Mouse (Mus musculus): Measurements from ENCODE around the gene Galnt14. TPM values are rescaled to one million over a fixed set of nuclear protein-coding genes. Genes with fewer than 3 reads are reported as not detected.

Galnt14 gene
- total RNA-seq, 2 experiments from 2014 or later = 1.1 to 1.7 TPM

DNA sequence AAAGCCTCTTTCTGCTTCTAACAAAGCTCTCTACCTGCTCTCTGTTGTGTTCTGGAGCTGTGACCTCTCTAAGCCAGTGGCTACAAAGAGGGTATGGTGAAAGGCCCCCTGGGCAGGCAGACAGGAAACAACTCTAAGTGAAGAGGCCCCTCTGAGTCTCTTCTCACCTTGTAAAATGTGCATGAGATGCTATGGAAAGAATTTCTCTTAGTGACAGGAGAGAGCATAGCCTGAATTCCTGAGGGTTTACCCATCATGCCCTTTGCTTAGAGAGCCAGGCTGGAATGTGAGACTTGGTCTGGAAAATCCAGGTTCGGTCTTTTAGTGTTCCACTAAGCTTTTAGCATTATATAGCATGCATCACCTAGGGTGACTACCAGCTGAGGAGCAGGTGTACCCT lies 136.1 kb downstream of the Galnt14 start:
- no peak for DNase-seq (ENCODE audit: low spot score in 2 of 2)

GRCm38 (mm10) chr17:73572881-73573280 lies 137.4 kb downstream of the Galnt14 start:
- no peak for DNase-seq (ENCODE audit: low spot score in 2 of 2)

GRCm38 (mm10) chr17:73572440-73572839 lies 137.8 kb downstream of the Galnt14 start:
- peak; percentile 75 for DNase-seq (ENCODE audit: low spot score in 2 of 2)

DNA sequence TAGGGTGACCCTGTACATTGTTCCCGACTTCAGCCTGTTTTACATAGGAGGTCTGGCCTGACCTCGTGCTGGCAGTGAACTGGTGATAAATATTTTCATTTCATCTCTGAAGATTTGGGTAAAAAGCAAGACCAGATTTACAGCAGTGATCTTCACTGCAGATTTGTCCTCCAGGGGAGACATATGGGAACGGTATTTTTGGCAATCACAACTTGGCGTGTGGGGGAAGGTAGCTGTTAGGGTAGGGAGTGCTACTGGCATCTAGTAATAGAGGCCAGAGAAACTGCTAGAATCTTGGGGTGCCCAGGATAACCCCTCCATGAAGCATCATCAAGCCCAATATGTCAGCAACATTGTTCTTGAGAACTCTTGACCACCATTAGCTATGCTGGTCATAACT lies 138.3 kb downstream of the Galnt14 start:
- no peak for DNase-seq (ENCODE audit: low spot score in 2 of 2)

DNA sequence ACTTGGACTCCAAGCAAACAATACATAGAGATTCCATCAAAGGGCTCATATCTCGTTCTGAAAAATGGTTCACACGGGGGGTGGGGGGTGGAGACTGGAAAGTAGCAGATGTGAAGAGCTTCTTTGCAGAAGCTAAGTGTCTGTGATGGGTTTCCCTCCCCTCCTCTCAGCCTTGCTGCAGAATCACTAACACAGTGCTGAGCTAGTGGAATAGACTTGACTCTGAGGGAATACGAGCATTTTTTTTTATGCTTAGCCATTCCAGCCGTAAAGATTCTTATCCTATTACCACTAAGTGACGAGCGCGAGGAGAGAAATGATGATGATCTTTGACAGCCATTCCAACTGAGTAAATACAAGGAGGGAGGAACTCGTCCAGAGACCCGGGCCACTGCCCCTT lies 142.0 kb downstream of the Galnt14 start:
- no peak for DNase-seq (ENCODE audit: low spot score in 2 of 2)

DNA sequence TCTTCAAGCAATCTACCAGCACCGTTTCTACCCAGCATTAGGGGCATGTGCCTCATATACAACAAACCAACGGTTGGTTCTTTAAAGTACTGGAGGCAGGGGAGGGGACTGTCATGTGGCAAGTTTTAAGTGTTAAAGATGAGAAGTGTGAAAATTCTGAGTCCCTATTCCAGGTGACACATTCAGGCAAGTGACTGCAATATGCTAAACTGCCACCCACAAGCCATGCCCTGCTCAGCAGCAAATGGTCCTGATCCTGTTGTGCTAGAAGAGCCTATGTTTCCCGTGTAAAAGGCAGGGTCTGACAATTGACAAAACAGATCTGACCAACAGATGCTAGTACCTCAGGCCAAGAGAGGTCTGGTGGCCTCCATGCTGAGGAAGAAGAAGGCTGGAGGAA lies 149.1 kb downstream of the Galnt14 start:
- no peak for DNase-seq (ENCODE audit: low spot score in 2 of 2)

DNA sequence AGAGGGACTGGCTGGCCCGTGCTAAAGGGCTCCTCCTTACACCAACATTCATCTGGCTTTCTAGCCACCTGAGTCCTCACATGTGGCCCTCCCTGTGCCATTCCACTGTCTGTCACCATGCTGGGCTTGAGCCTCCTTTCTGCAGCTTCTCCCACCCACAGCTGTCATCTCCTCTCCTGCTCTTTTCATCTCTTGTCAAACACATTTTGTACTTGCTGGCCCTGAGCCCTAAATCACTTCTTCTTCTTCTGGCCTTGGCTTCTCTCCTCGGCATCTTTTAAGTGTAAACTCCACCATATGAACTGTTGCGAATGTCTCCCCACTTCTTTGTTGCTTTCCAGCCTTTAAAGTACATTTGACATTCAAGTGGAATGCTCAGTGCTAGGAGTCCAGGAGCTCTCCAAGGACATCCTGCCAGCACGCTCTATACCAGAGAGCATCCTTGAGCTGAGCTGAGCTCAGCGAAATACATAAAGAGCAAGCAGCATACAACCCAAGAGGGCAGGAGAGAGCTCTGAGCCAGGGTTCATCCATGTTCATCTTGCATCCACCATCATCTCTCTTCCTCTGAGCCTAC lies 150.0 kb downstream of the Galnt14 start:
- no peak for DNase-seq (ENCODE audit: low spot score in 2 of 2)

DNA sequence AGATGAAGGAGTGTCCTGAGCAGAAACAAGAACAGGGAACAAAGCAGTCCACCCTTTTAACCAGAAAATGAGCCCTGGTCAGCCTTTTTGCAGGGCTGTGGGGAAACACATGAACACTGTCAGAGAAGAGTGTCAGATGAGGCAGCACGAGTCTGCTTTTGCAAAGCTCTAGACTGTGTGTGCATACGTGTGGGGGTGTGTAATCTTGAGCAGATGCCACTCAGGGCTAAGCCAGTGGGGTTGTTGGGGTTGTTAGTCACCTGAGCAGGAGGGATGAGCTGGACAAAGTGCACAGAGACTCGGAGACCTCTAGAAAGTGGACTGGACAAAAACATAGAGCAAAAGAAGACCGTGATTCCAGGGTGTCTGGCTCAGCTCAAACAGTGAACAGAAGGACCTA lies 150.8 kb downstream of the Galnt14 start:
- no peak for DNase-seq (ENCODE audit: low spot score in 2 of 2)

GRCm38 (mm10) chr17:73557101-73557500 lies 153.2 kb downstream of the Galnt14 start:
- DNase-seq (ENCODE audit: low spot score in 2 of 2) = no peak

DNA sequence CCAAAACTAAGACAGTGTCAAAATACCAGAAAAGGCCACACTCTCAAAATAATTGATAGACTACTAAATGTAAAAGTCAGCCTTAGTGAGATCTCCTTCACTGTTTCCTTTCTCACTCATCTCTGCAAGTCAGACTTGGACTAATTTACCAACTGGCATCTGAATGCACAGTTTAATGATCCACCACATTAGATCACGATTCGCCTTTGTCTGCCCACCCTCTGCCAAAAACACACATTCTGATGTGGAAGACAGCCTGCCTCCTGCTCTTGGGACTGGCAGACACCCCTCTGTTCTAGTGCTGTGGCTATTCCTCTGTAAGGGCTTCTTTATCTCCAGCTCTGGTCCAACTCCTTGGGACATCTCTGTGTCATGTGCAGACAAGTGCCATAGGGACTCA lies 153.8 kb downstream of the Galnt14 start:
- no peak for DNase-seq (ENCODE audit: low spot score in 2 of 2)

- DNase-seq (ENCODE audit: low spot score in 2 of 2) = no peak
Observed at GRCm38 (mm10) chr17:73554668-73555067, 155.6 kb downstream of the Galnt14 start.

DNA sequence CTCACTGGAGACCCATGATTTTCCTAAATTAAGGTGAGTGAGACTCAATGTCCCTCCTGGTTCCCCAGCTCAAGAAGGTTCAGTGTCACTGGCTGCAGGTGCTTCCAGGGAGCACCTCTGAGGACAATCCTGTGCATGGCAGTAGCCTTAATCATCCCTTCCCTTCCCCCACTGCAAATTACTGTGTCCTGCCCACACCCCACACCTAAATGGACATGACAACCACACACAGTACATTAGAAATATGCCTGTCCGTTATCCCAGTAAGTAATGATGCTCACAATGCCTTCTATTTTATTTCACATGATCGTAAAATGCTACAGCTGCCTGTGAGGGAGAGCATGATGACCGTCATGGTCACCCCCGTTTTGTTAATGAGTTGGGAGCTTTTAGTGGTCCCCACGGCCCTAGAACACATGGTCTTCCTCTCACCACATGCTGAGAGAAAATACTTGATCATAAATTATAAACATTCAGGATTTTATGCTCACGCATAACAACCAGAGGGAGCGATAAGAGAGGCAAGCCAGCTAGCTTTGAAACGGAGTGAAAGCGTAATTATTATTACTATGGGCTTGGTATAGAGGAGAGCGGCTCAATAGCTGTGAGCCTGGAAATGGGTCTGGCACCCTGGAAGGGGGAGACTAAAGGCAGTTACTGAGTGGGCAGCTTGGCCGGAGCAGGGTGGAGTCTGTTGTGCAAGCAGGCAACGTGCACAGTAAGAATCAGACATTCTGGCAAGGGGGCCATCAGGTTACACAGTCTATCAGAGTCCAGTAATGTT lies 161.3 kb downstream of the Galnt14 start:
- no peak for DNase-seq (ENCODE audit: low spot score in 2 of 2)

- no peak for DNase-seq (ENCODE audit: low spot score in 2 of 2)
Observed at GRCm38 (mm10) chr17:73548119-73548518, 162.1 kb downstream of the Galnt14 start.

DNA sequence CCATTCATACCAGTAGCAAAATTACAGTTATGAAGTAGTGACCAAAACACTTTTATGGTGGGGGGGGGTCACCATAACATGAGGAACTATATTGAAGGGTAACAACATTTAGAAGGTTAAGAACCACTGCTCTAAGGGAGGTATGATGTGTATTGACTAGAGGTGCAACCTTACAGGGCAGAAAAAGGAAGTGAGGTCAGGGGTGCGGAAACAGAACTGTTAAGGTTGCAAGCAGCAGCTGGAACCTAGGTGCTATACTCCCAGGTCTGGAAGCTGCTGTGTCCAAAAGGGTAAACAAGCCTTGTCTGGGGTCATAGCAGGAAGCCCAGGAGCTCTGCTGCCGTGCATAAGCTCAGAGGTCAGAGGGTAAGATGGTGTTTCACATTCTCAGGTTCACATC lies 162.8 kb downstream of the Galnt14 start:
- no peak for DNase-seq (ENCODE audit: low spot score in 2 of 2)

DNA sequence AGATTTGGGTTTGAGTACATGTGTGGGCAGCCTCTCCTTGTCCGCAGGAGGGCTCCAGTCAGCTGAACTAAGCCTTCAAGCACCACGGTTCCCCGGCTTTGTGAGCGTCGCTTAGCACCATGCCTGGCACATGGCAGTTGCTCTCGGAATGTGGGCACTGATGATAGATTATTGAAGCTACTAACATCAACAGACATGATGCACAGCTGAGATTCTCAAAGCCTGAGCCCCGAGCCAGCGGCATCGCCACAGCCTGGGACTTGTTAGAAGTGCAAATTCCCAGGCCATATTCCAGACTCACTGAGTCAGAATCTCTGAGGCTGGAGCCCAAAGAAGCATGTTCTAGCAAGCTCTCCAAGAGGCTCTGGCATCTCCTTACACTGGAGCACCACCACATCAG lies 168.3 kb downstream of the Galnt14 start:
- no peak for DNase-seq (ENCODE audit: low spot score in 2 of 2)

DNA sequence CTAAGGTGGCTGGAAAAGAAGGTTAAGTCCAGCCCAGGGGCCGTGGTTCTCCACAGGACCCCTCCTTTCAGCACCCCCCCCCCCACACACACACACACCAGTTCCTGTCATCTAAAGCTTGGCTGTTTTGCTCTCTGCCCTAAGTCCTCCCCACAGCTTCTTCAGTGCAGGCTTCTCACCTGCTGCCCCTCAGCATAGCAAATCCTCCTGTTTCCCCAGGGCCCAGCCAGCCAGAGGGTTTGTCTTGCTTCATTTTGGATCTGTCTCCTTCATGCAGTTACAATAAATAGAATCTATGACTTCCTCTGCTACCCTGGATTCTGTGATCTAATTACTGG lies 169.1 kb downstream of the Galnt14 start:
- no peak for DNase-seq (ENCODE audit: low spot score in 2 of 2)

- DNase-seq (ENCODE audit: low spot score in 2 of 2) = no peak
Observed at GRCm38 (mm10) chr17:73540409-73541232, 169.6 kb downstream of the Galnt14 start.

- no peak for DNase-seq (ENCODE audit: low spot score in 2 of 2)
Observed at GRCm38 (mm10) chr17:73531896-73532295, 178.4 kb downstream of the Galnt14 start.

- DNase-seq (ENCODE audit: low spot score in 2 of 2) = no peak
Observed at GRCm38 (mm10) chr17:73522169-73522568, 188.1 kb downstream of the Galnt14 start.

DNA sequence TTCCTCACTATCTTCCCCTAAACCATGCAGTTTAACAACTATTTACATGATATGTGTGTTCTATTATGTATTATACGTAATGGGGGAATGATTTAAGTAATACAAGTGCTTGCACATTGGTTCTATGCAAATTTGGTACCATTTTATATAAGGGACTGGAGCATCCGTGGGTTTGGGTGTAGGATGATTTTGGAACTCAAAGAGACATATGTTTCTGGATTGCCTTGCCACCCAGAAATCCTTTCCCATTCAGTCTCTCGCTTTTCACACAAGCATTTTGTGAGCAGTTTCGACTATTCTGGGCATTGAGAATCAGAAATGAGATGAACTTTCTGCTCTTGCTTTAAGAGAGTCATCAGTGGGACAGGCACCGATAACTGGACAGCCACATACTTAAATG lies 190.9 kb downstream of the Galnt14 start:
- DNase-seq (ENCODE audit: low spot score in 2 of 2) = no peak

GRCm38 (mm10) chr17:73518359-73518758 lies 191.9 kb downstream of the Galnt14 start:
- DNase-seq (ENCODE audit: low spot score in 2 of 2) = no peak

DNA sequence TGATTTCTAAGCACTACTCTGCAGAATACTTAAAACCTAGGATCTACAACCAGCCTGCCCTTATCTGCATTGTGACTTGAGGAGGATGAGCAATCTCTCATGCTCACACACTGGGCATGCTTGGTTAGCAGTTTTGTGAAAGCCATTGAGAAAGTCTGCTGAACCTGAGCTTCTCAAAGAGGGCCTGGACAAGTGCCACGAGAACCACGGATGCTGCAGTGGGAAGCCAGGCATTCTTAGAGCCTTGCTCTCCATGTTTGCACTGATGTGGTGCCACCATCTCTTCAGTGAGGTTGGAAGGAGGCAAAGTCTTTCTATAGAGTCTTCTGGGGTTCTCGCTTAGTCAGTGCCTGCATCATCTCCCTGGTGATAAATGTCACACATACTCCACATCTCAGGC lies 194.7 kb downstream of the Galnt14 start:
- no peak for DNase-seq (ENCODE audit: low spot score in 2 of 2)

All from adrenal gland, adult 18-20 months (tissue).